Mouse (Mus musculus) liver, postnatal 0 days (tissue): ENCODE measurements at regions not wholly inside any gene's neighbourhood (a gene's known extent, or its start where the extent isn't known, plus 50 kb on each side); places are given as distances from the start of the nearest gene placed in this dataset.

Experiments used
- CTCF ChIP-seq: sonication (generic); IDR thresholded peaks from 2 replicates; pipeline ENCODE4 v1.5.1; 2016; ENCODE audit warnings: antibody characterized with exemption, low read depth
- EP300 ChIP-seq: IDR thresholded peaks from 2 replicates; pipeline ENCODE4 v1.6.1; 2016; ENCODE audit warnings: antibody characterized with exemption, low read depth, mild to moderate bottlenecking

- TF ChIP-seq EP300 (no peak), CTCF (no peak)
Observed at GRCm38 (mm10) chr15:3174072-3174471, 94.3 kb upstream of the Selenop start.
